Mouse (Mus musculus) MEL (cell line): ENCODE results near the gene Rph3al. TPM values are rescaled to one million over a fixed set of nuclear protein-coding genes. Genes with fewer than 3 reads are reported as not detected.

Experiments
- DNase-seq: peaks from one replicate; pipeline ENCODE4 v3.0.0; 2011; ENCODE audit warnings: low read depth, low spot score
- H3K27ac ChIP-seq: 2 replicates; pipeline ENCODE4 v1.5.1; 2012; ENCODE audit warnings: low read depth, mild to moderate bottlenecking, control low read depth, low read length, moderate library complexity; ENCODE audit not compliant: control insufficient read depth
- H3K27me3 ChIP-seq, 2 experiments: fragments of 150-350 bp in 1 of 2; sonication (generic) in 1 of 2; 2 replicates each; pipeline ENCODE4 v1.6.1; 2012; ENCODE audit warnings: low read length in 2 of 2, mild to moderate bottlenecking in 2 of 2, improper control_type of control experiment in 1 of 2, moderate library complexity in 1 of 2; ENCODE audit not compliant: insufficient read depth in 2 of 2, control insufficient read depth in 1 of 2
- H3K36me3 ChIP-seq, 2 experiments: 2 replicates each; pipeline ENCODE4 v1.6.1; 2012 to 2014; ENCODE audit warnings: low read length in 2 of 2, improper control_type of control experiment in 1 of 2, inconsistent platforms in 1 of 2, mild to moderate bottlenecking in 1 of 2; ENCODE audit not compliant: insufficient read depth in 2 of 2, control insufficient read depth in 1 of 2
- H3K4me1 ChIP-seq, 2 experiments: fragments of 150-350 bp in 1 of 2; sonication (generic) in 1 of 2; 2 replicates each; pipeline ENCODE4 v1.6.1; 2012; ENCODE audit warnings: low read length in 2 of 2, improper control_type of control experiment in 1 of 2, mild to moderate bottlenecking in 1 of 2; ENCODE audit not compliant: insufficient read depth in 2 of 2, control insufficient read depth in 1 of 2
- H3K4me3 ChIP-seq, 2 experiments: fragments of 150-350 bp in 1 of 2; sonication (generic) in 1 of 2; 2 replicates each; pipeline ENCODE4 v1.5.1; 2012; ENCODE audit warnings: low read depth in 2 of 2, low read length in 2 of 2, mild to moderate bottlenecking in 2 of 2, moderate library complexity in 2 of 2, control low read depth in 1 of 2, improper control_type of control experiment in 1 of 2; ENCODE audit not compliant: control insufficient read depth in 1 of 2, insufficient read depth in 1 of 2
- H3K79me2 ChIP-seq: 2 replicates; pipeline ENCODE4 v1.6.1; 2012; ENCODE audit warnings: mild to moderate bottlenecking, low read length, moderate library complexity; ENCODE audit not compliant: control insufficient read depth, poor library complexity, insufficient read depth
- H3K9ac ChIP-seq: 2 replicates; pipeline ENCODE4 v1.6.1; 2012; ENCODE audit warnings: low read depth, mild to moderate bottlenecking, control low read depth, low read length, moderate library complexity; ENCODE audit not compliant: control insufficient read depth, poor library complexity, severe bottlenecking
- H3K9me3 ChIP-seq: fragments of 150-350 bp; sonication (generic); replicated peaks from 2 replicates; pipeline ENCODE4 v1.6.1; 2012; ENCODE audit warnings: mild to moderate bottlenecking, low read length, improper control_type of control experiment, moderate library complexity; ENCODE audit not compliant: insufficient read depth
- CHD1 ChIP-seq: IDR thresholded peaks from 2 replicates; pipeline ENCODE4 v1.6.1; 2012; ENCODE audit warnings: low read depth, mild to moderate bottlenecking, inconsistent platforms, low read length, improper control_type of control experiment
- CTCF ChIP-seq, 3 experiments: IDR thresholded peaks in 2 of 3; conservative IDR thresholded peaks in 1 of 3; 2 replicates each; pipeline ENCODE4 v1.5.1; 2011 to 2012; ENCODE audit warnings: low read length in 3 of 3, low read depth in 2 of 3, mild to moderate bottlenecking in 2 of 3, improper control_type of control experiment in 1 of 3, inconsistent platforms in 1 of 3, mixed read lengths in 1 of 3, moderate library complexity in 1 of 3; ENCODE audit not compliant: control insufficient read depth in 1 of 3, insufficient read depth in 1 of 3, poor library complexity in 1 of 3, severe bottlenecking in 1 of 3
- ELF1 ChIP-seq: IDR thresholded peaks from 2 replicates; pipeline ENCODE4 v1.6.1; 2014; ENCODE audit warnings: low read depth, mild to moderate bottlenecking, inconsistent platforms, low read length, improper control_type of control experiment, moderate library complexity
- GABPA ChIP-seq: IDR thresholded peaks from 2 replicates; pipeline ENCODE4 v1.6.1; 2012; ENCODE audit warnings: low read depth, mild to moderate bottlenecking, inconsistent platforms, low read length, improper control_type of control experiment, moderate library complexity
- JUND ChIP-seq: IDR thresholded peaks from 2 replicates; pipeline ENCODE4 v1.6.1; 2011; ENCODE audit warnings: low read depth, mild to moderate bottlenecking, improper control_type of control experiment, low read length
- KAT2A ChIP-seq: conservative IDR thresholded peaks from 2 replicates; pipeline ENCODE4 v1.6.1; 2012; ENCODE audit warnings: low read depth, low read length, improper control_type of control experiment, inconsistent platforms
- MAFK ChIP-seq: IDR thresholded peaks from 2 replicates; pipeline ENCODE4 v1.6.1; 2011; ENCODE audit warnings: low read depth, mild to moderate bottlenecking, low read length, improper control_type of control experiment, borderline replicate concordance
- MAX ChIP-seq: IDR thresholded peaks from 2 replicates; pipeline ENCODE4 v1.6.1; 2011; ENCODE audit warnings: low read length, improper control_type of control experiment
- MAZ ChIP-seq: IDR thresholded peaks from 2 replicates; pipeline ENCODE4 v1.6.1; 2012; ENCODE audit warnings: low read depth, mild to moderate bottlenecking, inconsistent platforms, low read length, improper control_type of control experiment
- MYB ChIP-seq: IDR thresholded peaks from 2 replicates; pipeline ENCODE4 v1.6.1; 2011; ENCODE audit warnings: mild to moderate bottlenecking, low read depth, low read length, improper control_type of control experiment
- MYC ChIP-seq: IDR thresholded peaks from 2 replicates; pipeline ENCODE4 v1.6.1; 2011; ENCODE audit warnings: low read depth, mild to moderate bottlenecking, low read length, improper control_type of control experiment, moderate library complexity
- NELFE ChIP-seq: IDR thresholded peaks from 2 replicates; pipeline ENCODE4 v1.6.1; 2011; ENCODE audit warnings: low read depth, low read length, improper control_type of control experiment
- NRF1 ChIP-seq: IDR thresholded peaks from 2 replicates; pipeline ENCODE4 v1.6.1; 2014; ENCODE audit warnings: low read depth, mild to moderate bottlenecking, inconsistent platforms, low read length, improper control_type of control experiment, moderate library complexity; ENCODE audit not compliant: poor library complexity, insufficient read depth, severe bottlenecking
- POLR2A ChIP-seq, 2 experiments: IDR thresholded peaks; 2 replicates each; pipeline ENCODE4 v1.6.1; 2011 to 2012; ENCODE audit warnings: low read length in 2 of 2, mild to moderate bottlenecking in 2 of 2, control low read depth in 1 of 2, improper control_type of control experiment in 1 of 2, low read depth in 1 of 2, moderate library complexity in 1 of 2; ENCODE audit not compliant: control insufficient read depth in 1 of 2, insufficient read depth in 1 of 2, poor library complexity in 1 of 2
- POLR2AphosphoS2 ChIP-seq: IDR thresholded peaks from 2 replicates; pipeline ENCODE4 v1.6.1; 2011; ENCODE audit warnings: low read length, improper control_type of control experiment
- POLR2AphosphoS5 ChIP-seq: IDR thresholded peaks from 2 replicates; pipeline ENCODE4 v1.6.1; 2012; ENCODE audit warnings: low read depth, borderline replicate concordance, mild to moderate bottlenecking, inconsistent platforms, low read length, moderate library complexity, mixed read lengths
- RAD21 ChIP-seq: IDR thresholded peaks from 2 replicates; pipeline ENCODE4 v1.6.1; 2011; ENCODE audit warnings: mild to moderate bottlenecking, low read depth, low read length, improper control_type of control experiment
- SIN3A ChIP-seq: IDR thresholded peaks from 2 replicates; pipeline ENCODE4 v1.6.1; 2012; ENCODE audit warnings: low read length, improper control_type of control experiment, inconsistent platforms
- SMC3 ChIP-seq: IDR thresholded peaks from 2 replicates; pipeline ENCODE4 v1.6.1; 2011; ENCODE audit warnings: low read depth, low read length, improper control_type of control experiment
- TBP ChIP-seq: IDR thresholded peaks from 2 replicates; pipeline ENCODE4 v1.8.0; 2011; ENCODE audit warnings: low read depth, low read length, improper control_type of control experiment
- TCF12 ChIP-seq: IDR thresholded peaks from 2 replicates; pipeline ENCODE4 v1.6.1; 2014; ENCODE audit warnings: low read depth, mild to moderate bottlenecking, inconsistent platforms, low read length, improper control_type of control experiment, moderate library complexity
- UBTF ChIP-seq: IDR thresholded peaks from 2 replicates; pipeline ENCODE4 v1.6.1; 2012; ENCODE audit warnings: low read depth, mild to moderate bottlenecking, inconsistent platforms, low read length, improper control_type of control experiment, moderate library complexity, borderline replicate concordance; ENCODE audit not compliant: insufficient read depth
- USF1 ChIP-seq: IDR thresholded peaks from 2 replicates; pipeline ENCODE4 v1.6.1; 2014; ENCODE audit warnings: low read depth, mild to moderate bottlenecking, inconsistent platforms, low read length, improper control_type of control experiment, moderate library complexity
- USF2 ChIP-seq, 2 experiments: IDR thresholded peaks; 2 replicates each; pipeline ENCODE4 v1.6.1; 2011 to 2012; ENCODE audit warnings: improper control_type of control experiment in 2 of 2, low read length in 2 of 2, borderline replicate concordance in 1 of 2, inconsistent platforms in 1 of 2, low read depth in 1 of 2, mild to moderate bottlenecking in 1 of 2; ENCODE audit not compliant: insufficient read depth in 1 of 2
- ZKSCAN1 ChIP-seq: IDR thresholded peaks from 2 replicates; pipeline ENCODE4 v1.6.1; 2012; ENCODE audit warnings: low read depth, mild to moderate bottlenecking, inconsistent platforms, low read length, improper control_type of control experiment, moderate library complexity
- ZMIZ1 ChIP-seq: IDR thresholded peaks from 2 replicates; pipeline ENCODE4 v1.6.1; 2012; ENCODE audit warnings: low read depth, mild to moderate bottlenecking, inconsistent platforms, low read length, improper control_type of control experiment, moderate library complexity
- polyA plus RNA-seq, 2 experiments: library from polyadenylated mRNA; stranded (reverse) in 1 of 2; unstranded in 1 of 2; fragments of >175 nt in 1 of 2; fragments of >200 nt in 1 of 2; gene quantifications; 2 replicates each; pipeline versions ENCODE4 v1.2.1 to v1.2.4; 2012; ENCODE audit warnings: low replicate concordance in 2 of 2, low read depth in 1 of 2; ENCODE audit not compliant: insufficient read length in 2 of 2, insufficient read depth in 1 of 2, missing spikeins in 1 of 2
- total RNA-seq: library from RNA; depleted of rRNA; stranded (reverse); fragments of 300-350 nt; gene quantifications from 2 replicates; pipeline ENCODE4 v1.2.3, GENCODE M21; 2012

Rph3al gene
- total and polyA plus RNA-seq, 3 experiments, result 9.4 to 23.0 TPM; not detected in 1

DNA sequence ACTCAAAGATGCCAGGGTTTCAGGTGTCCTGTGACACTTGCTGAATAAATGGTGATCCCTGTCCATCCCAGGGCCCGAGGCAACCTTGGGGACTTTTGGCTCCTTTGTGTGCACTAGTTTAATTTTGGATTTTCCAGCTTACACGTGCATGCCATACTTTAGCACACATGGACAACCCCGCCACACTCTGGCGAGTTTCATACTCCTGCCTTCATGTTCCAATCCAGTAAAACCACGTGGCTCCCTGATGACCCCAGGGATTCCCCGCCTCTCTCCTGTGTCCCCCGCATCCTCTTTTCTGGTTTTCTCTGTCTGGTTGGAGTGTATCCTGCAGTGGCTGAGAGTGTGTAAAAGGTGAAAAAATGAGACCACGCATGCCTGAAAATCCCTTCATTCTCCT lies 110.8 kb downstream of the Rph3al start:
- H3K79me2 ChIP-seq, result no peaks in the 10 kb centered on the region
- peaks cover 0 to 6% of the 10 kb centered on the region in 2 experiments; a peak in 2 of 4 replicates for H3K4me1 ChIP-seq
- H3K9ac ChIP-seq, result no peak overlapping the region
- no peaks in the 10 kb centered on the region for H3K9me3 ChIP-seq
- peaks cover 0 to 3% of the 10 kb centered on the region in 2 experiments; a peak in 1 of 4 replicates for H3K36me3 ChIP-seq
- H3K4me3 ChIP-seq, result no peak overlapping the region
- H3K27me3 ChIP-seq, result no peaks in the 10 kb centered on the region
- DNase-seq, result no peak
- H3K27ac ChIP-seq, result no peak overlapping the region
- no peak for TF ChIP-seq POLR2AphosphoS2
- TF ChIP-seq MAX, result 0 out of 2 replicates have a peak, but pooled peaks have one; percentile 18

DNA sequence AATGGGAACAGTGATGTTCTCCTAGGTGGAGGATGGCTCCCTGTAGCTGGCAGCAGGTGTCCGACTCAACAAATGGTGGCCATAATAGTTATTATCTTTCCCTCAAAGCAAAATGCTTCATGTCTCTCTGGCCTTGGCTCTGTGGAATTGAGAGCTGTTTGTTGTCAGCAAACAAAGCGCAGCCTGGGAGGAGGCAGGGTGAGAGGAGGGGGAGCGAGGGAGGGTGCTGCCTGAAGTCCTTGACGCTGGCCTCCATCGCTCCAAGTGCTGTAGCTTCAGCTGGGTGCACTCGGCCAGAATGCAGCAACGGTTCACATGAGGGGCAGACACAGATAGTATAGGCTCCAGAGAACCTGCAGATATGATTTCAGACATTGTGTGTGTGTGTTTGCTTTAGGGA lies 114.7 kb downstream of the Rph3al start:
- DNase-seq, result no peak
- Histone ChIP-seq H3K27ac (no peak overlapping the region), H3K79me2 (no peaks in the 10 kb centered on the region), H3K4me1 (peaks cover 0 to 6% of the 10 kb centered on the region in 2 experiments; a peak in 2 of 4 replicates), H3K27me3 (no peaks in the 10 kb centered on the region), H3K9me3 (no peaks in the 10 kb centered on the region), H3K4me3 (no peak overlapping the region), H3K36me3 (peaks cover 0 to 3% of the 10 kb centered on the region in 2 experiments; a peak in 1 of 4 replicates), H3K9ac (no peak overlapping the region)
- no peak for TF ChIP-seq MAZ
- no peak for TF ChIP-seq MYB
- TF ChIP-seq MAFK, result no peak
- no peak for TF ChIP-seq CHD1
- no peak for TF ChIP-seq MYC
- no peak for TF ChIP-seq ZMIZ1
- TF ChIP-seq NELFE, result no peak
- TF ChIP-seq TBP, result no peak
- no peak for TF ChIP-seq USF1
- no peak for TF ChIP-seq POLR2AphosphoS2
- no peak for TF ChIP-seq SMC3
- TF ChIP-seq POLR2A (IDR thresholded peaks at IDR 0.05; ENCODE audit: control insufficient read depth in 1 of 2, insufficient read depth in 1 of 2, low read depth in 1 of 2, low read length in 2 of 2, poor library complexity in 1 of 2), result no peak
- no peak for TF ChIP-seq JUND
- TF ChIP-seq CTCF (IDR thresholded peaks at IDR 0.05 in 2 of 3, conservative IDR thresholded peaks at IDR 0.05 in 1 of 3; ENCODE audit: control insufficient read depth in 1 of 3, insufficient read depth in 1 of 3, low read depth in 2 of 3, low read length in 3 of 3, poor library complexity in 1 of 3, severe bottlenecking in 1 of 3), result no peak
- TF ChIP-seq RAD21, result no peak
- TF ChIP-seq ZKSCAN1, result no peak

GRCm38 (mm10) chr11:75813085-75813484 lies 125.1 kb downstream of the Rph3al start:
- Histone ChIP-seq H3K36me3 (no peaks in the 10 kb centered on the region), H3K4me1 (no peaks in the 10 kb centered on the region), H3K4me3 (no peak overlapping the region), H3K27me3 (peaks cover 2 to 12% of the 10 kb centered on the region in 2 experiments; a peak in 3 of 4 replicates), H3K79me2 (no peaks in the 10 kb centered on the region), H3K9me3 (no peaks in the 10 kb centered on the region), H3K27ac (no peak overlapping the region), H3K9ac (no peak overlapping the region)
- no peak for DNase-seq
- TF ChIP-seq GABPA (no peak), TCF12 (no peak), POLR2A (IDR thresholded peaks at IDR 0.05; ENCODE audit: control insufficient read depth in 1 of 2, insufficient read depth in 1 of 2, low read depth in 1 of 2, low read length in 2 of 2, poor library complexity in 1 of 2) (no peak), USF2 (IDR thresholded peaks at IDR 0.05; ENCODE audit: borderline replicate concordance in 1 of 2, insufficient read depth in 1 of 2, low read depth in 1 of 2, low read length in 2 of 2) (no peak), POLR2AphosphoS5 (no peak), USF1 (no peak), SIN3A (no peak), KAT2A (no peak), UBTF (no peak), MYB (no peak), NRF1 (no peak), ELF1 (no peak), ZMIZ1 (no peak)
